Mouse (Mus musculus) heart, embryonic 16.5 days (tissue): ENCODE data around the gene Rsph1. TPM values are rescaled to one million over a fixed set of nuclear protein-coding genes. Genes with fewer than 3 reads are reported as not detected.
A peak's percentile ranks its signal among the peaks of the same experiment; 100 is the strongest.

ENCODE experiments used
- ATAC-seq: fragments of 200-750 bp; cut with Nextera tagmentation; replicated peaks from 2 replicates; pipeline ENCODE4 v1.8.0; 2017; ENCODE audit warnings: moderate number of reproducible peaks; ENCODE audit not compliant: insufficient read depth, low FRiP score; ENCODE audit errors: extremely low read depth
- H3K27ac ChIP-seq: fragments of 300-500 bp; sonication (generic); 2 replicates; pipeline ENCODE4 v1.5.1; 2014; ENCODE audit warnings: mild to moderate bottlenecking, low read length, control low read depth, moderate library complexity
- H3K27me3 ChIP-seq: fragments of 300-500 bp; sonication (generic); 2 replicates; pipeline ENCODE4 v1.6.1; 2014; ENCODE audit warnings: low read length, mixed read lengths; ENCODE audit not compliant: control insufficient read depth, insufficient read depth
- H3K36me3 ChIP-seq: fragments of 300-500 bp; sonication (generic); 2 replicates; pipeline ENCODE4 v1.6.1; 2014; ENCODE audit not compliant: control insufficient read depth, insufficient read depth
- H3K4me1 ChIP-seq: fragments of 300-500 bp; sonication (generic); 2 replicates; pipeline ENCODE4 v1.6.1; 2014; ENCODE audit warnings: low read length, mixed read lengths; ENCODE audit not compliant: control insufficient read depth, insufficient read depth
- H3K4me2 ChIP-seq: fragments of 300-500 bp; sonication (generic); 2 replicates; pipeline ENCODE4 v1.6.1; 2014; ENCODE audit warnings: low read depth, mild to moderate bottlenecking, control low read depth, low read length
- H3K4me3 ChIP-seq: fragments of 300-500 bp; sonication (generic); 2 replicates; pipeline ENCODE4 v1.5.1; 2014; ENCODE audit warnings: mild to moderate bottlenecking, control low read depth, low read length
- H3K9ac ChIP-seq: fragments of 300-500 bp; sonication (generic); 2 replicates; pipeline ENCODE4 v1.6.1; 2014; ENCODE audit warnings: low read length, control low read depth
- H3K9me3 ChIP-seq: fragments of 300-500 bp; sonication (generic); replicated peaks from 2 replicates; pipeline ENCODE4 v1.6.1; 2016; ENCODE audit warnings: low read length; ENCODE audit not compliant: control insufficient read depth
- WGBS: fragments of 180-500 bp; shearing (Covaris S2); extraction: QIAGEN DNeasy Blood & Tissue Kit; methylation state at CpG from one replicate; pipeline ENCODE4 v1.1.7; 2014; 5-methylcytosine and 5-hydroxymethylcytosine counted together
- polyA plus RNA-seq: library from polyadenylated mRNA; unstranded; fragments of >200 nt; fragmentation: Nextera tagmentation; extraction: Ambion mirVana; gene quantifications from 2 replicates; pipeline ENCODE4 v1.2.1, GENCODE M21; 2015

Gene Rsph1
- polyA plus RNA-seq, 1 experiment from 2014 or later: 3.5 TPM

DNA sequence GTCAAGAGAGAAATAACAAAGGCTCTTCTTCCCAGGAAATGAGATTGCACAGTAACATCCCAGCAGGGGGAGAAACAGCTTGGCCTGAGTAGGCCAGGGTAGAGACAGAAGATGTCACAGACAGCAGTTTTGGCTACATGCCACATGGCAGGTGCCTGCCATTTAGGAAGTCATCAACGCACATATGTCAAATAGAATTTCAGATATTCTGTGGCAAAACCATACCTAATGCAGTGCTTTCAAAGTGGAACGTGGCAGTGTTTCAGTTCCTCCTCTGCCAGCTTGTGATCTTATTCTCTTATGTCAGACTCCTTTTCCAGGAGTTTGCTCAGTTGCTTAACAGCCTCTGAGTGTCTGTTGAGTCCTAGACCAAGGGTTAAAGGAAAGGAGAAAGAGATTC is 8.7 kb upstream of the Rsph1 start:
- WGBS: 70% methylated on average over 2 of the region's 2 CpGs
- no peak for ATAC-seq
- Histone ChIP-seq H3K27ac (no peak overlapping the region), H3K9me3 (no peaks in the 10 kb centered on the region), H3K4me2 (no peak overlapping the region), H3K27me3 (no peaks in the 10 kb centered on the region), H3K9ac (no peak overlapping the region), H3K36me3 (no peaks in the 10 kb centered on the region), H3K4me3 (no peak overlapping the region), H3K4me1 (no peaks in the 10 kb centered on the region)

GRCm38 (mm10) chr17:31282687-31283053 is 5.5 kb upstream of the Rsph1 start:
- H3K4me2 ChIP-seq: no peak overlapping the region
- no peaks in the 10 kb centered on the region for H3K27me3 ChIP-seq
- H3K36me3 ChIP-seq: no peaks in the 10 kb centered on the region
- WGBS: 36% methylated on average over 7 of the region's 7 CpGs
- no peaks in the 10 kb centered on the region for H3K9me3 ChIP-seq
- no peak overlapping the region for H3K4me3 ChIP-seq
- H3K9ac ChIP-seq: no peak overlapping the region
- H3K4me1 ChIP-seq: no peaks in the 10 kb centered on the region
- no peak for ATAC-seq
- H3K27ac ChIP-seq: no peak overlapping the region

GRCm38 (mm10) chr17:31281830-31282686 is 4.9 kb upstream of the Rsph1 start:
- 40% methylated on average over 19 of the region's 19 CpGs for WGBS
- H3K36me3 ChIP-seq: no peaks in the 10 kb centered on the region
- H3K27ac ChIP-seq: no peak overlapping the region
- ATAC-seq: no peak
- H3K4me1 ChIP-seq: no peaks in the 10 kb centered on the region
- H3K9ac ChIP-seq: no peak overlapping the region
- no peak overlapping the region for H3K4me2 ChIP-seq
- no peaks in the 10 kb centered on the region for H3K9me3 ChIP-seq
- H3K4me3 ChIP-seq: no peak overlapping the region
- no peaks in the 10 kb centered on the region for H3K27me3 ChIP-seq

DNA sequence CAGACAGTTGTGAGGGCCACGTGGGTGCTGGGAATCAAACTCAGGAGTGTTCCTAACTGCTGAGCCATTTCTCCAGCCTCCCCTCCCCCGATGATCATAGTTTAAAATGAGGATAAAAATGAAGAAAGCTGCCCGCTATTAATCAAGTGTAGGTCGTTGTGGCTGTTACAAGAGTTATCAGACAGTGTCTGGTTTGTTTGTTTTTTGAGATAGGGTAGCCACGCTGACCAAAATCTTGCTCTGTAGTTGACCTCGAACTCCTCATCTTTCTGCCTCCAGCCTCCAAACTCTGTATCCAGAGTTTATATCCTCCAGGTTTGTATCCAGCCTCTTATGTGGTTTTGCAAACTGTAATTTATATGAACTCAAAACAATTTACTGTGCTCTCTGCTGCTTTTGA is 3.1 kb upstream of the Rsph1 start:
- Histone ChIP-seq H3K9me3 (no peaks in the 10 kb centered on the region), H3K4me3 (no peak overlapping the region), H3K4me2 (no peak overlapping the region), H3K36me3 (no peaks in the 10 kb centered on the region), H3K27ac (no peak overlapping the region), H3K9ac (no peak overlapping the region), H3K27me3 (no peaks in the 10 kb centered on the region), H3K4me1 (peaks cover 5% of the 10 kb centered on the region; the same call in 1 of the 2 replicates)
- 53% methylated on average over 6 of the region's 6 CpGs for WGBS
- ATAC-seq: no peak

DNA sequence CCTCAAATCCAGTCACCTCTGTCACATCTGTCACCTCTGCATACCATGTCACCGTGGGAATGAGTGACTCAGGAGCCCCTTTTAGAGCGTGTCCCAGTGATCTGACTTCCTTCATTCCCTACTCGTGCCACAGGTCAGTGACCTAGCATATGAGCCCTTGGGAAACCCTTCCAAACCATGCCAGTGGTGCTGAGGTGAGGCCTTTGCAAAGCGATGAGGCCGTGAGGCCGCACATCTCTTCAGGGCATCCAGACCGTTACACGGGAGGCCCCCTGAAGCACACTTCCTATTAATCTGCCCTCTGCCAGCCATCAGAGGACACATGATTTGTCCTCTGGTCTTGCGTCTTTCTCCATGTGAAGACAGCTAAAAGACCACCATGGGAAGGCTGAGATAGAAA is 2.4 kb upstream of the Rsph1 start:
- ATAC-seq: no peak
- Histone ChIP-seq H3K4me1 (peaks cover 5% of the 10 kb centered on the region; the same call in 1 of the 2 replicates), H3K9me3 (no peaks in the 10 kb centered on the region), H3K4me3 (no peak overlapping the region), H3K4me2 (no peak overlapping the region), H3K9ac (no peak overlapping the region), H3K36me3 (no peaks in the 10 kb centered on the region), H3K27me3 (no peaks in the 10 kb centered on the region), H3K27ac (no peak overlapping the region)
- 61% methylated on average over 9 of the region's 9 CpGs for WGBS

DNA sequence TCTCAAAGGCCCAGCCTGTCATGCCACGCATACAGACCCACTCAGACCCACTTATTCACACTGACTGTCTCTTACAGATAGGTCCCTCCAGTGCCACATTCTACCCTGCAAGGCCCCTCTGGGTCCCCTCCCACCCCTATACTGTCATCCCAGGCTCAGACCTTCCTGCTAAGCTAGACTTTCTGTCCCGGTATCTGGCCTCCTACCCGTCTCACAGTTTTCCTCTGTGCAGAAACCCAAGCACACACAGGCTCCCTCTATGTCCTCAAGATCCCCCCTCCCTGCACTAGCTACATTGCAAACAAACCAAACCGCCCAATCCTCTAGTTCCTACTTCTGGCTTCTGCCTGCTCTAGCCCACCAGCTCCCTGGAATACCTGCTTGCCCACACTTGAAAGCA is 748 bp upstream of the Rsph1 start:
- 61% methylated on average over 4 of the region's 4 CpGs for WGBS
- peaks cover 5% of the 10 kb centered on the region; the same call in 1 of the 2 replicates for H3K4me1 ChIP-seq
- no peak for ATAC-seq
- no peak overlapping the region for H3K9ac ChIP-seq
- no peaks in the 10 kb centered on the region for H3K36me3 ChIP-seq
- no peaks in the 10 kb centered on the region for H3K27me3 ChIP-seq
- no peak overlapping the region for H3K4me3 ChIP-seq
- no peaks in the 10 kb centered on the region for H3K9me3 ChIP-seq
- no peak overlapping the region for H3K27ac ChIP-seq
- H3K4me2 ChIP-seq: no peak overlapping the region

- Histone ChIP-seq H3K36me3 (no peaks in the 10 kb centered on the region), H3K4me3 (peak overlapping the region; percentile 58), H3K4me1 (peaks cover 5% of the 10 kb centered on the region; the same call in 1 of the 2 replicates), H3K9me3 (no peaks in the 10 kb centered on the region), H3K27ac (no peak overlapping the region), H3K9ac (peak overlapping the region; percentile 63), H3K4me2 (peak overlapping the region; percentile 94), H3K27me3 (no peaks in the 10 kb centered on the region; the same call in 1 of the 2 replicates)
- 24% methylated on average over 9 of the region's 9 CpGs for WGBS
- ATAC-seq: no peak
These were observed 819 bp downstream of the Rsph1 start for GRCm38 (mm10) chr17:31276207-31276921.

DNA sequence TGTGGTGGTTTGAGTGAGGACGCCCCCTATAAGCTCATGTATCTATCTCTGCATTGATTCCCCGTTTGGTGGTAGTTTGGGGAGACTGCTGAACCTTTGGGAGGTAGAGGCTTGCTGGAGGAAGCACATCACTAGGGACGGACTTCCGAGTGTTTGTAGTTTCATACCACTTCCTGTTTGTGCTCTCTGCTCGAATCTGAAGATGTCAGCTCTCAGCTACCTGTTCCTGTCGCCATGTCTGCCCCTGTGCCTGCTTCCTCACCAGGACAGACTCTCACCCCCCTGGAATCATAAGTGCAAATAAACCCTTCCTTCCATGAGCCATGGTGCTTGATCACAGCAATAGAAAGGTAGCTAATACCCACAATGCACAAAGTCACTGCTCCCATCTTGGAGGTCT is 2.0 kb downstream of the Rsph1 start:
- H3K4me1 ChIP-seq: peaks cover 5% of the 10 kb centered on the region; the same call in 1 of the 2 replicates
- no peaks in the 10 kb centered on the region for H3K9me3 ChIP-seq
- ATAC-seq: no peak
- H3K4me2 ChIP-seq: no peak overlapping the region
- WGBS: 62% methylated on average over 6 of the region's 6 CpGs
- no peaks in the 10 kb centered on the region for H3K36me3 ChIP-seq
- no peak overlapping the region for H3K4me3 ChIP-seq
- no peak overlapping the region for H3K9ac ChIP-seq
- no peak overlapping the region for H3K27ac ChIP-seq
- no peaks in the 10 kb centered on the region; the same call in 1 of the 2 replicates for H3K27me3 ChIP-seq

GRCm38 (mm10) chr17:31273631-31274030 is 3.6 kb downstream of the Rsph1 start:
- H3K9ac ChIP-seq: no peak overlapping the region
- 81% methylated on average over 8 of the region's 8 CpGs for WGBS
- no peak overlapping the region for H3K4me3 ChIP-seq
- H3K4me2 ChIP-seq: no peak overlapping the region
- ATAC-seq: no peak
- H3K27ac ChIP-seq: no peak overlapping the region
- peaks cover 5% of the 10 kb centered on the region; the same call in 1 of the 2 replicates for H3K4me1 ChIP-seq
- no peaks in the 10 kb centered on the region; the same call in 1 of the 2 replicates for H3K27me3 ChIP-seq
- no peaks in the 10 kb centered on the region for H3K36me3 ChIP-seq
- H3K9me3 ChIP-seq: no peaks in the 10 kb centered on the region
